Comparison of ENCODE assay signal across 22 mouse cellular contexts in genomic region chr14:120809321-120809720, GRCm38 (mm10).
DNase-seq lines count a peak whose midpoint lies in the region; ATAC-seq and TF ChIP-seq lines count a peak whose summit lies in the region.
"Had no signal": no experiment of that assay in that cellular context is flagged by ENCODE, and none has a peak within 500 bp of the region (broad histone marks: within the 10 kb centered on the region; RNA-seq: fewer than 3 reads in every experiment).

No protein-coding gene starts in this region.

- ATAC-seq in stomach, postnatal 0 days (ENCODE audit: low FRiP score, low TSS enrichment), result no peak
- ATAC-seq: intestine, postnatal 0 days; lung, postnatal 0 days; midbrain, embryonic 15.5 days had no signal

- H3K27me3 ChIP-seq in thymus, adult 2 months (ENCODE audit: control insufficient read depth, insufficient read depth, low read length), result no peaks in the 10 kb centered on the region
- H3K27me3 ChIP-seq in stomach, postnatal 0 days (ENCODE audit: control insufficient read depth, insufficient read depth, low read length), result no peaks in the 10 kb centered on the region
- H3K27me3 ChIP-seq: forebrain, embryonic 12.5 days; limb, embryonic 12.5 days; liver, embryonic 15.5 days had no signal

- no peak overlapping the region for H3K4me3 ChIP-seq in thymus, adult 2 months (ENCODE audit: control insufficient read depth, insufficient read depth, low read length)
- H3K4me3 ChIP-seq in stomach, postnatal 0 days (ENCODE audit: low read depth, low read length), result no peak overlapping the region
- H3K4me3 ChIP-seq: forebrain, embryonic 12.5 days; limb, embryonic 12.5 days; liver, embryonic 15.5 days; midbrain, embryonic 15.5 days had no signal

- TF ChIP-seq CTCF in thymus, adult 2 months (IDR thresholded peaks at IDR 0.05; ENCODE audit: borderline replicate concordance, control insufficient read depth, extremely low read depth, insufficient read depth, low read length, poor library complexity), result no peak
- no peak for TF ChIP-seq CTCF in stomach, postnatal 0 days (IDR thresholded peaks at IDR 0.05; ENCODE audit: low read depth)

- no peaks in the 10 kb centered on the region for H3K36me3 ChIP-seq in thymus, adult 2 months (ENCODE audit: control insufficient read depth, insufficient read depth, low read length)
- H3K36me3 ChIP-seq in stomach, postnatal 0 days (ENCODE audit: control insufficient read depth, insufficient read depth, low read length), result no peaks in the 10 kb centered on the region
- H3K36me3 ChIP-seq: forebrain, embryonic 12.5 days; limb, embryonic 12.5 days; liver, embryonic 15.5 days; midbrain, embryonic 15.5 days had no signal

- no peaks in the 10 kb centered on the region for H3K4me1 ChIP-seq in thymus, adult 2 months (replicated peaks; ENCODE audit: control insufficient read depth, insufficient read depth, low read length)
- H3K4me1 ChIP-seq in stomach, postnatal 0 days (replicated peaks; ENCODE audit: control insufficient read depth, insufficient read depth), result no peaks in the 10 kb centered on the region
- H3K4me1 ChIP-seq: liver, embryonic 15.5 days had no signal

- no peak for TF ChIP-seq EP300 in stomach, postnatal 0 days (optimal IDR thresholded peaks at IDR 0.05)

- intact Hi-C loops in left cerebral cortex, postnatal 4 days (cut with DNase I), result no loop called here

- H3K9me3 ChIP-seq in stomach, postnatal 0 days (ENCODE audit: control insufficient read depth, low read length), result no peaks in the 10 kb centered on the region
- H3K9me3 ChIP-seq: limb, embryonic 12.5 days; liver, embryonic 15.5 days; midbrain, embryonic 15.5 days had no signal

- H3K27ac ChIP-seq in thymus, adult 2 months (ENCODE audit: control insufficient read depth, insufficient read depth, low read length), result no peak overlapping the region
- no peak overlapping the region for H3K27ac ChIP-seq in stomach, postnatal 0 days (replicated peaks)
- H3K27ac ChIP-seq: forebrain, embryonic 12.5 days; hindbrain, embryonic 14.5 days; limb, embryonic 12.5 days; liver, embryonic 15.5 days; midbrain, embryonic 15.5 days had no signal

- WGBS in thymus, adult 2 months, result 92% methylated on average over 6 of the region's 6 CpGs
- 87% methylated on average over 6 of the region's 6 CpGs for WGBS in stomach, postnatal 0 days

- no peak overlapping the region for H3K4me2 ChIP-seq in stomach, postnatal 0 days (replicated peaks; ENCODE audit: low read depth)
- H3K4me2 ChIP-seq: forebrain, embryonic 12.5 days; hindbrain, embryonic 14.5 days; limb, embryonic 12.5 days; liver, embryonic 15.5 days; midbrain, embryonic 15.5 days had no signal

- no peak for TF ChIP-seq POLR2A in thymus, adult 2 months (IDR thresholded peaks at IDR 0.05; ENCODE audit: control insufficient read depth, extremely low read depth, insufficient read depth, low read length, poor library complexity)

- H3K9ac ChIP-seq in stomach, postnatal 0 days (ENCODE audit: low read length), result no peak overlapping the region
- H3K9ac ChIP-seq: forebrain, embryonic 12.5 days; hindbrain, embryonic 14.5 days; limb, embryonic 12.5 days; liver, embryonic 15.5 days; midbrain, embryonic 15.5 days had no signal

- peak; percentile 80 to 86 for DNase-seq in left cerebral cortex, adult 18-20 months (ENCODE audit: low spot score in 2 of 2)
- no peak for DNase-seq in left cerebral cortex, postnatal 4 days
- DNase-seq in frontal cortex, postnatal 14 days (ENCODE audit: low spot score in 2 of 2), result peak; percentile 52 to 53
- DNase-seq in layer of hippocampus, postnatal 14 days (ENCODE audit: low spot score in 2 of 2), result peak; percentile 64 to 86
- peak; percentile 74 to 85 for DNase-seq in right cerebral cortex, postnatal 10 days (ENCODE audit: low spot score in 2 of 2)
- DNase-seq in thymus, adult 2 months, result no peak
- no peak for DNase-seq in stomach, postnatal 0 days (ENCODE audit: low spot score)
- no peak for DNase-seq in embryo, embryonic 10.5 days (ENCODE audit: low spot score)
- DNase-seq: adrenal gland, adult 2 months; cerebellum, adult 11-12 months; cerebellum, postnatal 25 days; gastrocnemius, postnatal 14 days; kidney, postnatal 14 days; retina, postnatal 1 day; thymus, adult 18-20 months had no signal

Comparison
In these comparisons a context has a peak if more than half of its experiments do, and no peak if none do; other contexts are left out.
1. DNase-seq: peak in left cerebral cortex, adult 18-20 months (2 of 2), frontal cortex, postnatal 14 days (2 of 2), layer of hippocampus, postnatal 14 days (2 of 2) and right cerebral cortex, postnatal 10 days (2 of 2); none in left cerebral cortex, postnatal 4 days (single experiment), thymus, adult 2 months (single experiment), stomach, postnatal 0 days (single experiment) and embryo, embryonic 10.5 days (single experiment).